Mouse (Mus musculus) spleen, adult 2 months (tissue): Measurements from ENCODE around the gene Pnliprp1.

Experiments used
- CTCF ChIP-seq: fragments of 200-500 bp; IDR thresholded peaks from 2 replicates; pipeline ENCODE4 v1.5.1; 2011; ENCODE audit warnings: mild to moderate bottlenecking, inconsistent platforms; ENCODE audit not compliant: insufficient read depth, insufficient read length, insufficient replicate concordance; ENCODE audit errors: extremely low read depth
- POLR2A ChIP-seq: fragments of 200-500 bp; IDR thresholded peaks from 2 replicates; pipeline ENCODE4 v1.6.1; 2011; ENCODE audit warnings: low read depth, low read length, inconsistent platforms

GRCm38 (mm10) chr19:58733216-58733615 lies 4.5 kb downstream of the Pnliprp1 start:
- no peak for TF ChIP-seq CTCF
- no peak for TF ChIP-seq POLR2A
